Mouse (Mus musculus): ENCODE measurements at regions not wholly inside any gene's neighbourhood (a gene's known extent, or its start where the extent isn't known, plus 50 kb on each side); places are given as distances from the start of the nearest gene placed in this dataset.

- Histone ChIP-seq H3K27me3 (ENCODE audit: control insufficient read depth, insufficient read depth, low read length) (no peaks in the 10 kb centered on the region), H3K4me1 (ENCODE audit: control insufficient read depth, insufficient read depth, low read length) (no peaks in the 10 kb centered on the region), H3K36me3 (ENCODE audit: control insufficient read depth, insufficient read depth, low read length) (no peaks in the 10 kb centered on the region), H3K4me3 (ENCODE audit: insufficient read depth, low read depth, low read length) (no peak overlapping the region), H3K79me2 (ENCODE audit: control insufficient read depth, insufficient read depth, low read length) (no peaks in the 10 kb centered on the region), H3K9ac (ENCODE audit: low read depth, low read length) (no peak overlapping the region), H3K27ac (replicated peaks; ENCODE audit: insufficient read depth, low read depth, low read length) (no peak overlapping the region)
- no peak for DNase-seq (ENCODE audit: extremely low read depth, low read depth, low spot score)
- WGBS = 80% methylated on average over 4 of the region's 4 CpGs
- TF ChIP-seq CTCF (IDR thresholded peaks at IDR 0.05; ENCODE audit: low read depth, low read length) (no peak), POLR2A (IDR thresholded peaks at IDR 0.05; ENCODE audit: extremely low read depth, insufficient read depth, low read length) (no peak)
These were observed 163.6 kb downstream of the Aldoart1 start for GRCm38 (mm10) chr4:72688842-72689241.

- no peak for DNase-seq (ENCODE audit: extremely low read depth, low read depth, low spot score)
- H3K79me2 ChIP-seq (ENCODE audit: control insufficient read depth, insufficient read depth, low read length) = no peaks in the 10 kb centered on the region
- 63% methylated on average over 2 of the region's 2 CpGs for WGBS
- TF ChIP-seq CTCF (IDR thresholded peaks at IDR 0.05; ENCODE audit: low read depth, low read length) (no peak), POLR2A (IDR thresholded peaks at IDR 0.05; ENCODE audit: extremely low read depth, insufficient read depth, low read length) (no peak)
- no peaks in the 10 kb centered on the region for H3K4me1 ChIP-seq (ENCODE audit: control insufficient read depth, insufficient read depth, low read length)
- H3K4me3 ChIP-seq (ENCODE audit: insufficient read depth, low read depth, low read length) = no peak overlapping the region
- H3K27me3 ChIP-seq (ENCODE audit: control insufficient read depth, insufficient read depth, low read length) = no peaks in the 10 kb centered on the region
- no peaks in the 10 kb centered on the region for H3K36me3 ChIP-seq (ENCODE audit: control insufficient read depth, insufficient read depth, low read length)
- H3K9ac ChIP-seq (ENCODE audit: low read depth, low read length) = no peak overlapping the region
- no peak overlapping the region for H3K27ac ChIP-seq (replicated peaks; ENCODE audit: insufficient read depth, low read depth, low read length)
These were observed 178.4 kb downstream of the Aldoart1 start for GRCm38 (mm10) chr4:72674006-72674405.

GRCm38 (mm10) chr4:72671652-72672411 lies 180.6 kb downstream of the Aldoart1 start:
- H3K4me3 ChIP-seq (ENCODE audit: insufficient read depth, low read depth, low read length) = no peak overlapping the region
- H3K79me2 ChIP-seq (ENCODE audit: control insufficient read depth, insufficient read depth, low read length) = no peaks in the 10 kb centered on the region
- 69% methylated on average over 5 of the region's 5 CpGs for WGBS
- TF ChIP-seq POLR2A (IDR thresholded peaks at IDR 0.05; ENCODE audit: extremely low read depth, insufficient read depth, low read length) = no peak
- no peak for TF ChIP-seq CTCF (IDR thresholded peaks at IDR 0.05; ENCODE audit: low read depth, low read length)
- no peaks in the 10 kb centered on the region for H3K4me1 ChIP-seq (ENCODE audit: control insufficient read depth, insufficient read depth, low read length)
- no peak for DNase-seq (ENCODE audit: extremely low read depth, low read depth, low spot score)
- H3K27ac ChIP-seq (replicated peaks; ENCODE audit: insufficient read depth, low read depth, low read length) = no peak overlapping the region
- H3K27me3 ChIP-seq (ENCODE audit: control insufficient read depth, insufficient read depth, low read length) = no peaks in the 10 kb centered on the region
- H3K9ac ChIP-seq (ENCODE audit: low read depth, low read length) = no peak overlapping the region
- no peaks in the 10 kb centered on the region for H3K36me3 ChIP-seq (ENCODE audit: control insufficient read depth, insufficient read depth, low read length)

GRCm38 (mm10) chr4:72669827-72670494 lies 182.5 kb downstream of the Aldoart1 start:
- WGBS = 74% methylated on average over 5 of the region's 5 CpGs
- Histone ChIP-seq H3K27me3 (ENCODE audit: control insufficient read depth, insufficient read depth, low read length) (no peaks in the 10 kb centered on the region), H3K9ac (ENCODE audit: low read depth, low read length) (no peak overlapping the region), H3K4me1 (ENCODE audit: control insufficient read depth, insufficient read depth, low read length) (no peaks in the 10 kb centered on the region), H3K36me3 (ENCODE audit: control insufficient read depth, insufficient read depth, low read length) (no peaks in the 10 kb centered on the region), H3K79me2 (ENCODE audit: control insufficient read depth, insufficient read depth, low read length) (no peaks in the 10 kb centered on the region), H3K27ac (replicated peaks; ENCODE audit: insufficient read depth, low read depth, low read length) (no peak overlapping the region), H3K4me3 (ENCODE audit: insufficient read depth, low read depth, low read length) (no peak overlapping the region)
- no peak for DNase-seq (ENCODE audit: extremely low read depth, low read depth, low spot score)
- TF ChIP-seq POLR2A (IDR thresholded peaks at IDR 0.05; ENCODE audit: extremely low read depth, insufficient read depth, low read length) = no peak
- TF ChIP-seq CTCF (IDR thresholded peaks at IDR 0.05; ENCODE audit: low read depth, low read length) = no peak

GRCm38 (mm10) chr4:72664379-72664778 lies 188.1 kb downstream of the Aldoart1 start:
- no peak for DNase-seq (ENCODE audit: extremely low read depth, low read depth, low spot score)
- Histone ChIP-seq H3K4me3 (ENCODE audit: insufficient read depth, low read depth, low read length) (no peak overlapping the region), H3K4me1 (ENCODE audit: control insufficient read depth, insufficient read depth, low read length) (no peaks in the 10 kb centered on the region), H3K36me3 (ENCODE audit: control insufficient read depth, insufficient read depth, low read length) (no peaks in the 10 kb centered on the region), H3K27ac (replicated peaks; ENCODE audit: insufficient read depth, low read depth, low read length) (no peak overlapping the region), H3K27me3 (ENCODE audit: control insufficient read depth, insufficient read depth, low read length) (no peaks in the 10 kb centered on the region), H3K79me2 (ENCODE audit: control insufficient read depth, insufficient read depth, low read length) (no peaks in the 10 kb centered on the region), H3K9ac (ENCODE audit: low read depth, low read length) (no peak overlapping the region)
- no peak for TF ChIP-seq CTCF (IDR thresholded peaks at IDR 0.05; ENCODE audit: low read depth, low read length)
- no peak for TF ChIP-seq POLR2A (IDR thresholded peaks at IDR 0.05; ENCODE audit: extremely low read depth, insufficient read depth, low read length)

GRCm38 (mm10) chr4:72662477-72662876 lies 190.0 kb downstream of the Aldoart1 start:
- Histone ChIP-seq H3K4me3 (ENCODE audit: insufficient read depth, low read depth, low read length) (no peak overlapping the region), H3K9ac (ENCODE audit: low read depth, low read length) (no peak overlapping the region), H3K4me1 (ENCODE audit: control insufficient read depth, insufficient read depth, low read length) (no peaks in the 10 kb centered on the region), H3K27me3 (ENCODE audit: control insufficient read depth, insufficient read depth, low read length) (no peaks in the 10 kb centered on the region), H3K36me3 (ENCODE audit: control insufficient read depth, insufficient read depth, low read length) (no peaks in the 10 kb centered on the region), H3K27ac (replicated peaks; ENCODE audit: insufficient read depth, low read depth, low read length) (no peak overlapping the region), H3K79me2 (ENCODE audit: control insufficient read depth, insufficient read depth, low read length) (no peaks in the 10 kb centered on the region)
- no peak for DNase-seq (ENCODE audit: extremely low read depth, low read depth, low spot score)
- TF ChIP-seq POLR2A (IDR thresholded peaks at IDR 0.05; ENCODE audit: extremely low read depth, insufficient read depth, low read length) (no peak), CTCF (IDR thresholded peaks at IDR 0.05; ENCODE audit: low read depth, low read length) (no peak)
